Mouse (Mus musculus) testis, adult 2 months (tissue): ENCODE measurements around the gene Tac4. TPM values are rescaled to one million over a fixed set of nuclear protein-coding genes. Genes with fewer than 3 reads are reported as not detected.

ENCODE experiments used
- H3K27ac ChIP-seq: fragments of 200-500 bp; 2 replicates; pipeline ENCODE4 v1.5.1; 2012; ENCODE audit warnings: low read depth, low read length; ENCODE audit not compliant: control insufficient read depth, insufficient read depth
- H3K27me3 ChIP-seq: fragments of 200-500 bp; 2 replicates; pipeline ENCODE4 v1.6.1; 2012; ENCODE audit warnings: mild to moderate bottlenecking, low read length, moderate library complexity; ENCODE audit not compliant: control insufficient read depth, insufficient read depth
- H3K36me3 ChIP-seq: fragments of 200-500 bp; 2 replicates; pipeline ENCODE4 v1.6.1; 2012; ENCODE audit warnings: mild to moderate bottlenecking, low read length; ENCODE audit not compliant: control insufficient read depth, insufficient read depth
- H3K4me1 ChIP-seq: fragments of 200-500 bp; 2 replicates; pipeline ENCODE4 v1.6.1; 2012; ENCODE audit warnings: low read length; ENCODE audit not compliant: control insufficient read depth, insufficient read depth
- H3K4me3 ChIP-seq: fragments of 200-500 bp; 2 replicates; pipeline ENCODE4 v1.5.1; 2012; ENCODE audit warnings: low read depth, mild to moderate bottlenecking, low read length, moderate library complexity, mixed read lengths; ENCODE audit not compliant: control insufficient read depth
- CTCF ChIP-seq: fragments of 200-500 bp; IDR thresholded peaks from 2 replicates; pipeline ENCODE4 v1.5.1; 2012; ENCODE audit warnings: low read depth, mild to moderate bottlenecking, inconsistent platforms, low read length, moderate library complexity; ENCODE audit not compliant: control insufficient read depth, insufficient read depth, insufficient replicate concordance
- POLR2A ChIP-seq: fragments of 200-500 bp; IDR thresholded peaks from 2 replicates; pipeline ENCODE4 v1.6.1; 2012; ENCODE audit warnings: low read depth, mild to moderate bottlenecking, inconsistent platforms, low read length, moderate library complexity; ENCODE audit not compliant: control insufficient read depth
- polyA plus RNA-seq: library from polyadenylated mRNA; depleted of rRNA; stranded (reverse); fragments of >200 nt; gene quantifications from 2 replicates; pipeline ENCODE4 v1.2.3, GENCODE M21; 2012

The Tac4 gene
- polyA plus RNA-seq, 1 experiment: not detected

DNA sequence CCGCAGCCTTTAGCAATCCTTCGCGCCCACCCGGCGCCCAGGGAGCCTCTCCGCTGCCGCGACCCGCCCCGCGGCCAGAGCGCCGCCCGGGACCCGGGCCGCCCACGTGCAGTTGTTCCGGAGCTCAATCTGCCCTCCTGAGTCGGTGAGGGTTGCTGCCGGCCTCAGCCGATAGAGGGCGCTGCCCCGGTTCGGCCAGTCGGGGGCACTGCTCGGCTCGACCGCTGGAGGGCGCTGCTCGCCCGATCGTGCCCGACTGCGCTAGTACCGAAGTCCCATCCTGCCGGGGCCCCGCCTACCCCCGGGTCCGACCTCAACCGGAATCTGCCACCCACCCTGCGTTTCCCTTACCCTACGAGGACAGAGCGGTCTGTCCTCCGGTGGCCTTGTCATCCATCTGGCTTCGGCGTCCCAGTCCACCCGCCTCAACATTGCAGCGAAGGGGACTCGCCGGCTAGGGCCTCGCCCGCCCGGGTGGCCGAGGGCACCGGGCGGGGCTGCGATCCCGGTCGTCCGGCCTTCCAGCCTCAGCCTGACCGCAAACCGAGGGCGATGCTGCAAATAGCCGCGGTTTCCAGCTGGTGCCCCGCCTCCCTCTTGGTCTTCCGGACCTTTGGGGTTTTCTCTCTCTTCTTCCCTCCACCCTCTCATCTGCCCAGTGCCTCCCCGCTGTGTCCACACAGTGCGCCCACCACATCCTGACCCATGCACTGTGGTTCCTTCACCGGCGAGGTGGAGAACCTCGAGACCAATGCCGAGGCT is 2.1 kb upstream of the Tac4 start:
- Histone ChIP-seq H3K4me1 (peaks cover 6% of the 10 kb centered on the region), H3K27me3 (no peaks in the 10 kb centered on the region), H3K4me3 (peak overlapping the region; percentile 93), H3K36me3 (no peaks in the 10 kb centered on the region), H3K27ac (peak overlapping the region; percentile 79)
- TF ChIP-seq CTCF (peak; percentile 100), POLR2A (no peak; the same call in 1 of the 2 replicates)

DNA sequence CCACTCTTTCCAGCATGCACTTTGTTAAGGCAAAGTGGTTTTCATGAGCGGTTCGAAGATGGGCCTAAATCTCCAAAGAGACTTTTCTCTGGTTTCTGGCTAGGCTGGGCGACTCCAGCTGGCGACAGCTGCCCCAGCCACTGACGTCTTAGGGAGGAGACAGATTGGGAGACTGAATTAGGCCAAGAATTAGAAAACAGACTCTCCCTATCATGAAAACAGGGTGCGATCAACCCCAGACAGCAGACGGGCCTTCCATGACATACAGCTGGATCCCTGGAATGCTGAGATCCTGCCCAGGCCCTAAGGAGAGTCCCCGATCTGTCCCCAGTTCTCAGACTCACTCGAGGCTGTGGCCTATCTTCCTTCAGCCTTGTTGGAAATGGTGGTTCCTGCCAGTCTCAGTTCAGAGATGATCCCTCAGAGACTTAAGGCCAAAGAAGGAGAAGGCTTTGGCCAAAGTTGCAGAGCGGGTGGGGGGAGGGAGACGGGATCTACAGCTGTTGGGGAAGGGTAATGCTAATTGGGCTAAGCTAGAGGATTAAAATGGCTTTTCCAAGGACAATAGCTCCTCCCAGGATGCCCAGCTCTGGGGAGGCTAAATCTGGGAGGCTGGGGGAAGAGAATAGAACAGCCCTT is 2.6 kb downstream of the Tac4 start:
- TF ChIP-seq POLR2A (no peak), CTCF (no peak)
- no peaks in the 10 kb centered on the region for H3K36me3 ChIP-seq
- no peak overlapping the region for H3K4me3 ChIP-seq
- H3K4me1 ChIP-seq: peaks cover 4% of the 10 kb centered on the region
- H3K27ac ChIP-seq: peak overlapping the region; percentile 36
- no peaks in the 10 kb centered on the region for H3K27me3 ChIP-seq

DNA sequence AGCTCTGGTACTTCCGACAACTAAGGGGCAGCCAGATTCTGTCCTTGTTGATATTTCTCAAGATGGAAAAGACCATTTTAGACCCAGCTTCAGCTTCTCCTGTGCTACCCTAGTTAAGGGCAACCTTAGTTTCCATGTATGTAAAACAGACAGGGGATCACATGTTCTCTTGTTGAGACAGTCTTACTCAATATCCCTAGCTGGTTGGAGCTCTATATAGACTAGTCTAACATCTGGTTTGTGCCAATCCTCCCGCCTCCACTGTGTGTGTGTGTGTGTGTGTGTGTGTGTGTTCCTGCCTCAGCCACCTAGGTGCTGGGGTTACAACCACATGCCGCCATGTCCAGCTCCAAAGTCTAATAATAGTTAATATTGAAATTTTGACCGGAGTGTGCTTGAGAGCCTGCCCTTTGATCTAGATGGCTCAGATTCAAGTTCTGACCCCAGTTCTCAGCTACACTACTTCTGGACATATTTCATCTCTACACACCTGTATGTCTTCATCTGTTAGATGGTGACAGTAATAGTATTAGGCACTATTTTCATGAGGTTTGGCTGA is 3.2 kb downstream of the Tac4 start:
- H3K36me3 ChIP-seq: no peaks in the 10 kb centered on the region
- peaks cover 2% of the 10 kb centered on the region for H3K4me1 ChIP-seq
- no peak overlapping the region for H3K4me3 ChIP-seq
- no peaks in the 10 kb centered on the region for H3K27me3 ChIP-seq
- no peak for TF ChIP-seq POLR2A
- TF ChIP-seq CTCF: no peak
- H3K27ac ChIP-seq: no peak overlapping the region

DNA sequence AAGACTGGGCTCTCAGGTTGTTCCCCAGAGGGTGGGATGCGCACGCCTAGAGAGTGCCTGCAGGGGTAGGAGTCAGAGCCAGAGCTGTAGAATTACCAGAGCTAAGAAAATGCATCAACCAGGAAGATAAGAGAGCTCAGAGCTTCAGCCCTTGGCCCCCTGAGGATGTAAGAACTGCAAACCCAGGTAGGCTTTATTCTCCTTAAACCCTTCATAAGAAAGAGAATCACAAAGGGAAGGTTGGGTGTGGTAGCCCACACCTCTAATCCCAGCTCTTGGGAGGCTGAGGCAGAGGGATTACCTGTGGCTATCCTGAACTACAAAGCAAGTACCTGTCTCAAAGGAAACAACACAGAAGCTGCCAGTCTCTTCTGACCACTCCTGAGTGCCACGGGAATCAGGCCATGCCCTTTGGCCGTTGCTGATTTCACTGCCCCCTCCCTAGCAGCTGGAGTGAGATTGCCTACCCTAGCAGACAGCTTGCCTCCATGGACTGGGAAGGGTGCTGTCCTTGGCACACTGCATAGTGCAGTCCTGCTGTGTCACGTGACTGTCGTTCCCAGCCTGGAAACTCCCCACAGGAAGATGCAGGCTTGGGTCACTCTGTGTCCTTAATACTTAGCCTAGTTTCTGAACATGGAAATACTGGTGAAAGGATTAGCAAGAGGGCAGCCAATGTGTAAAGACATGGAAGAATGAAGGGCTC is 5.4 kb downstream of the Tac4 start:
- Histone ChIP-seq H3K27me3 (no peaks in the 10 kb centered on the region), H3K36me3 (no peaks in the 10 kb centered on the region), H3K4me3 (no peak overlapping the region), H3K4me1 (no peaks in the 10 kb centered on the region), H3K27ac (no peak overlapping the region)
- TF ChIP-seq CTCF: no peak
- TF ChIP-seq POLR2A: no peak

DNA sequence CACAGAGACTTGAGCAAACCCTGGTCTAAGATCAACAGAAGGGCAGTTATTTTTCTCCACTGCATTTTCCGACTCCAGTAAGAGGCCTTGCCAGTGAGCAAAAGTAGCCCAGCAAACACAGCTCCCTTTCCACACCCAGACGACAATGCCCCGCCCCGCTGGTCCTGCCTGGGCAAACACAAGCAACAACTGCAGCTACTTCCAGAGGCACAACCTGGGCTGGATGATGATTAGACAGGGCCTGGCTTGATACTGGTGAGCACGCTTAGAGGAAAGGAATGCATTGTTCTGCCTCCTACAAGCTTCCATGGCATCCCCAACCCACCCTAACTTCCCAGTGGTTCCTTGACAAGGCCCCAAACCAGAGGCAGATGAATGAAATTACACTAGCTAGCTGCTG is 12.3 kb downstream of the Tac4 start:
- peaks cover 3% of the 10 kb centered on the region for H3K36me3 ChIP-seq
- TF ChIP-seq CTCF (no peak), POLR2A (no peak)
- no peak overlapping the region for H3K27ac ChIP-seq
- H3K27me3 ChIP-seq: no peaks in the 10 kb centered on the region
- no peaks in the 10 kb centered on the region for H3K4me1 ChIP-seq
- H3K4me3 ChIP-seq: no peak overlapping the region

DNA sequence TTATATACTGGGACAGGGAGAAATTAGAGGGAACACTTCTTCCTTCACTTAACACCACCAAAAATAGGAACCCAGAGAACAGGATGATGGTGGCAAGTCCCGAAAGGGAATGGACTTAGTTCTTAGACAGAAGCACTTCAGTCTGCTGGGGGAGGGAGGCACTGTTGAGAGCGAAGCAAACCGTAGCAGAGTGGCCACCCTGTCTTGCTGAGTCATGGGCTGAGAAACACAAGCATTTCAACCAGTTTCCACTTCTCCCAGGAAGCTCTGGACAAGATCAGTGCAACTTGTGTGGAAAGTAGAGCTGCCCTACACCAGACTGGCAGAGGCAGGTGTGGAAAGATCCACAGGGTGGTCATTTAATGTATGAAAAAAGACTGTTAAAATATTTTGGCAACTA is 13.3 kb downstream of the Tac4 start:
- Histone ChIP-seq H3K27ac (no peak overlapping the region), H3K27me3 (no peaks in the 10 kb centered on the region), H3K36me3 (peaks cover 5% of the 10 kb centered on the region), H3K4me1 (no peaks in the 10 kb centered on the region), H3K4me3 (no peak overlapping the region)
- no peak for TF ChIP-seq POLR2A
- no peak for TF ChIP-seq CTCF

DNA sequence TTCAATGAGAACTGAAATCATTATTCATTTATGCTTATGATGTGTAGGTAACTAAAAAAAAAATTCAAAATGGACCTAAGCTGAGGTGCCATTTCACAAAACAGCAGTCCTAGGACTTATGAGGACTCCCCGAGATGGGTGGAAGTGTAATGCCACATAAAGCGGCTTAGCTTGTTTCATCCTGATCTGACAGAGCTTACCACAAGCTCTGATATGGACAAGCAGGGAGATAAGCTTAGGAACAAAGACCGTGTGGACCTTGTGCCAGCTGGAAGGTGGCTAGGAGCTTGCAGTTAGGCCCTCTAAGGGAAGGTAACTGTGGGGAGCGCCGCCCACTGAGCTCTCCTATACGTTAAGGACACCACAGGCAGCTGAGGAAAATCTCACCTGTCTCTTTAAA is 14.7 kb downstream of the Tac4 start:
- Histone ChIP-seq H3K36me3 (peaks cover 5% of the 10 kb centered on the region), H3K27ac (no peak overlapping the region), H3K4me1 (no peaks in the 10 kb centered on the region), H3K27me3 (no peaks in the 10 kb centered on the region), H3K4me3 (no peak overlapping the region)
- TF ChIP-seq CTCF (no peak), POLR2A (no peak)
